Comparison of ENCODE assay signal across 1 mouse cellular context in genomic region chr6:42362497-42362896, GRCm38 (mm10).
A peak's percentile ranks its signal among the peaks of the same experiment; 100 is the strongest.
TF ChIP-seq lines count a peak whose summit lies in the region.

No protein-coding gene starts in this region.

TF ChIP-seq in myocyte, 11 proteins besides CTCF, POLR2A, EP300 and RAD21:
- no peak for TF ChIP-seq MAX (IDR thresholded peaks at IDR 0.05; ENCODE audit: low read depth)
- no peak for TF ChIP-seq USF1 (IDR thresholded peaks at IDR 0.05; ENCODE audit: low read depth)
- TF ChIP-seq TCF3 (IDR thresholded peaks at IDR 0.05; ENCODE audit: insufficient read length, low read depth), result no peak
- peak; percentile 86 for TF ChIP-seq POLR2AphosphoS2 (IDR thresholded peaks at IDR 0.05; ENCODE audit: insufficient read length, low read depth)
- no peak for TF ChIP-seq REST (IDR thresholded peaks at IDR 0.05; ENCODE audit: insufficient read depth, insufficient read length)
- no peak for TF ChIP-seq SRF (IDR thresholded peaks at IDR 0.05; ENCODE audit: control insufficient read depth, insufficient read length, low read depth)
- TF ChIP-seq MYOD1 (IDR thresholded peaks at IDR 0.05; ENCODE audit: control insufficient read depth in 1 of 3, insufficient read length in 2 of 3, low read depth in 2 of 3), result no peak
